ENCODE assay signal across 25 mouse cellular contexts in genomic region chr13:56243104-56243503, GRCm38 (mm10). TPM values are rescaled to one million over a fixed set of nuclear protein-coding genes. Genes with fewer than 3 reads are reported as not detected.
"Had no signal": no experiment of that assay in that cellular context is flagged by ENCODE, and none has a peak within 500 bp of the region (broad histone marks: within the 10 kb centered on the region; RNA-seq: fewer than 3 reads in every experiment).

No protein-coding gene starts in this region.

- DNase-seq: lung, adult 2 months; lung, postnatal 14 days; lung, postnatal 4 days; midbrain, embryonic 14.5 days; retina, postnatal 1 day; right cerebral cortex, adult 18-20 months; right cerebral cortex, postnatal 25 days; right cerebral cortex, postnatal 4 days; spleen, adult 18-20 months; thymus, adult 18-20 months; thymus, postnatal 14 days; thymus, postnatal 36 days had no signal

- H3K36me3 ChIP-seq: lung, embryonic 15.5 days; midbrain, embryonic 10.5 days; midbrain, embryonic 12.5 days; neural tube, embryonic 13.5 days; neural tube, embryonic 15.5 days had no signal

- H3K4me3 ChIP-seq: lung, embryonic 15.5 days; midbrain, embryonic 10.5 days; midbrain, embryonic 12.5 days; myocyte; neural tube, embryonic 13.5 days; neural tube, embryonic 15.5 days had no signal

- H3K27ac ChIP-seq: lung, embryonic 15.5 days; midbrain, embryonic 10.5 days; midbrain, embryonic 12.5 days; neural tube, embryonic 13.5 days; neural tube, embryonic 15.5 days had no signal

- H3K9ac ChIP-seq: lung, embryonic 15.5 days; midbrain, embryonic 12.5 days; neural tube, embryonic 13.5 days; neural tube, embryonic 15.5 days had no signal

- H3K9me3 ChIP-seq: lung, embryonic 15.5 days; neural tube, embryonic 13.5 days; neural tube, embryonic 15.5 days had no signal

- H3K4me1 ChIP-seq: neural tube, embryonic 15.5 days had no signal

RNA-seq across cellular contexts. Expression of gene Neurog1, which starts 8.9 kb away (rescaled TPM):
- total RNA-seq: megakaryocyte, adult 5-6 weeks; megakaryocyte-erythroid progenitor cell, adult 5-6 weeks had no signal
- polyA plus RNA-seq: lung, adult 2 months; lung, embryonic 15.5 days; lung, postnatal 0 days; myocyte; small intestine, adult 2 months; stomach, embryonic 14.5 days; stomach, embryonic 16.5 days; thymus, postnatal 0 days had no signal

RNA-seq across cellular contexts. Expression of gene Cxcl14, which starts 53.2 kb away (rescaled TPM):
- total RNA-seq: megakaryocyte-erythroid progenitor cell, adult 5-6 weeks had no signal
- polyA plus RNA-seq: myocyte had no signal
